Mouse (Mus musculus) left cerebral cortex, postnatal 10 days (tissue): ENCODE results near the gene Lrpprc. TPM values are rescaled to one million over a fixed set of nuclear protein-coding genes. Genes with fewer than 3 reads are reported as not detected.
A peak's percentile ranks its signal among the peaks of the same experiment; 100 is the strongest.

ENCODE experiments used
- DNase-seq, 2 experiments: peaks; one replicate each; pipeline ENCODE4 v3.0.0; 2021 to 2022; ENCODE audit warnings: low spot score in 2 of 2, mixed read lengths in 1 of 2; ENCODE audit errors: extremely low spot score in 1 of 2
- intact Hi-C: fragments of 180-260 bp; cut with DNase I; formaldehyde crosslinking; loops from one replicate; pipeline ENCODE4 v1.15.1; 2025
- total RNA-seq, 2 experiments: library from RNA; stranded (reverse); gene quantifications; 2 replicates each; pipeline ENCODE4 v1.2.3; 2021

The Lrpprc gene
- total RNA-seq, 2 experiments from 2014 or later = 64.9 to 68.9 TPM

- no peak for DNase-seq
- intact Hi-C loops = no loop called here
Observed at GRCm38 (mm10) chr17:84776362-84777000, 14.1 kb downstream of the Lrpprc start.

DNA sequence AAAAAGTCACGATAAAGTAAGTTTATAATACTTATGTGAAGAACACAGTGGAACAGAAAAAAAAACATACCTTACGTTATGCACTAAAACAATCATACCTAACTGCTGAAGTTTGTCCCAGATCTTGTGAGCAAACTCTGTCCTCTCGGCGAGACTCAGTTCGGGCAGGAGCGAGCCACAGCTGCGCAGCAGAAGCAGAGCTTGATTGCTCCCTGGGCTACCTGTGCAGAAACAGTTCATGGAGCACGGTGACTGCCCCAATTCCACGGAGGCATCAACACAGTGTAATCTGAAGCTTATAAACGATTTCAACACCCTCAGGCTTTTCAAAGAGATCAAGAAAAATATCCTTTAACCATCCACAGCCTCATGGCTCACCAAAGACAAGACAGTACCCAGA lies 15.3 kb downstream of the Lrpprc start:
- intact Hi-C loops = no loop called here
- no peak for DNase-seq

GRCm38 (mm10) chr17:84771882-84772281 lies 18.7 kb downstream of the Lrpprc start:
- DNase-seq = no peak
- intact Hi-C loops = no loop called here

GRCm38 (mm10) chr17:84758971-84759370 lies 31.6 kb downstream of the Lrpprc start:
- DNase-seq = no peak
- intact Hi-C loops = no loop called here

- intact Hi-C loops = no loop called here
- DNase-seq = peak in 1 of 2 experiments; percentile 51
Observed at GRCm38 (mm10) chr17:84758374-84758773, 32.2 kb downstream of the Lrpprc start.

DNA sequence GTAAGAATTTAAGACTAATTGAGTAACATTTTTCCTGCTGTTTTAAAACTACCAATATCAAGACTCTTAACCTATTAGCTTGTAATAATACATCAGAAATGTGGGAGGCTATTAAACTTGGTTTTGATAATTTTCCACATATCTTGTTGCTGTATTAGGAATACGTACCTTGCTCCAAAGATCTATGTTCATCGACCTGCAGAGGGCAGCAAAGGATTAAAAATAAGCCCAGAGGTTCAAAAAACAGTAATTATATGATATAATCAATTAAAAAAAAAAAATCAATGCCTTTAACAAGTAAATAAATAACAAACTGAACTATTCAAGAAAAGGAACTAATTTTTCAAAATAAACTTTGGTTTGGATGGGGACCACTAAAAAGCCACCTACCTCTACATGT lies 34.5 kb downstream of the Lrpprc start:
- DNase-seq = no peak
- intact Hi-C loops = no loop called here

DNA sequence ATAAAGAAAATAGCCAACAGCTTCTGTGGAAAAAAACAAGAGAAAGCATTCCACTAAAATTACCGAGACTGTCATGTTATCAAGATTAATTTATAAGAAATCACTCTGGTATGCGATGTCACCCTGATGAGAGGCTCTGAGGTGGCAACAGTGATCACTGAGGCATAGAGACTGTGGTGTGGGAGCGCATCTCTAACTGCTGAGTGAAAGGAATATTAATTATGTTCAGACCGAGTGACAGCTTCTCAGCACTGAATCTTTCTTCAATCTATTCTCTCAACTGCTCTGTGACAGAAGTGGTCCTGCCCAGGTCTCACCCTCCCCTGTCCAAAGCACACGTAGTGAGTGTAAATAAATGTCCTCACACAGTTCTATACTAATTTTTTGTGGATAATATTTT lies 37.1 kb downstream of the Lrpprc start:
- DNase-seq = no peak
- intact Hi-C loops = no loop called here

DNA sequence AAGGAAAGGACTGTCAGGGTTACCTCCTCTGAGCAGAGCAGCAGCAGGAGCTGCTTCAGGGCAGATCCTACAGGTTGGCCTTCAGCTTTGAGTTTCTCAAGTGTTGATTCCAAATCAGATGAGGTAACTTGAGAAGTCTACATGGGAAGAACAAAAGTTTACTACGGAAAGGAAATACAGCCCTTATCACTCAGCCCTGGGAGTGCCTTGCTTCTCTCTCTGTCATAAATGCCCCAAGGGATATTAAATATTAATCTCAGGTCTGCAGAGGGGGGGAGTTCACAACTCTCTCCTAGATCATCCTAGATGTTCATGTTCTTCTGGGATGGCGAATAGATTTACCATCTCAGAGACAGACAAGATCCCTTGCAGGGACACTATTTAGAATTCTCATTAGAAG lies 38.3 kb downstream of the Lrpprc start:
- intact Hi-C loops = no loop called here
- DNase-seq = no peak

DNA sequence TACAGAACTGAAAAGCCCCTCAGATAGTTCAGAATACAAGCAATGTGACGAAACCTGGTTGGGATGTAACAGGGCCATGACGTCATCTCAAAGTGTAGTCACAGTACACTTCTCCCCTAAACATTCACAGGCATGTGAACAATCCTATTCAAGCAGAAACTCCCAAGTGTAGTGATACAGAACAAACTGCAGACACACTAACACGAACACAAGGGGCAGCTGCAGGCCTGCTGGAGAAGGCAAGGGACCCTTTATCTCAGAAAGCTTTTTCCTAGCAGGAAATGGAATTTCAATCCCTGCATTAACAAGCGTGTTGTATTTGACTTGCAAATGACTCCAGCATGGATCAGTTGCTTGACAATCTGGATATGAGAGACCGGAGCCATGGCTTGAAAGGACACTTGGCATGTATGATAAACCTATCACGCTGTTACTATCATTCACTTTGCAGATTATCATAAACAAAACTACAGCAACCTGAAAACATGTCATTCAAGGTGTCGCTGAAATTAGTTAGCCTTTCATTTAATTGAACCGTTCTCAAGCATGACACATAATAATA lies 38.9 kb downstream of the Lrpprc start:
- DNase-seq = no peak
- intact Hi-C loops = no loop called here

- intact Hi-C loops = no loop called here
Observed at GRCm38 (mm10) chr17:84750130-84750529, 40.5 kb downstream of the Lrpprc start.

GRCm38 (mm10) chr17:84749297-84749696 lies 41.3 kb downstream of the Lrpprc start:
- peak in 1 of 2 experiments; percentile 20 for DNase-seq
- intact Hi-C loops = loop anchor here (5.0 kb wide), 1 partner anchor 37 kb away; no protein-coding TSS in a partner anchor

More at GRCm38 (mm10) chr17:84750130-84750529, 40.5 kb downstream of the Lrpprc start:
- DNase-seq = no peak

GRCm38 (mm10) chr17:84748152-84748682 lies 42.4 kb downstream of the Lrpprc start:
- intact Hi-C loops = loop anchor here (5.0 kb wide), 1 partner anchor 36 kb away; no protein-coding TSS in a partner anchor
- DNase-seq = no peak

DNA sequence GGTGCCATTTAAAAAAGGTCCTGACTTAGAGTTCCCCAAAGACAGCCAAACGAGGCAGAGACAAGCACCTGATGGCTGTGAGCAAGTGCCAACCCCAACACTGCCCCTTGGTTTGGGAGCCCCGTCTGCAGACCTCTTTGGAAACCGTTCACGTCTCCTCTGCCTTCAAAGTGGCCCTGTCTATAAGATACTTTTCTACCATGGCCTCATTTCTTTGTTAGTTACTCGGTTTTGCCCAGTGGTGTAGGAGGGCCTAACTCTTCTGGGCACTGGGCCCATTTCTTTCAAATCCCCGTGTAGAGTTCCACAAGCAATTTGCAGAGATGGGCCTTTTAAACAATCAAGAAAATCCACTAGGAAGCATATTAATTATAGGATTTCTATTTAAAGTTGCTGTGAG lies 43.4 kb downstream of the Lrpprc start:
- intact Hi-C loops = loop anchor here (5.0 kb wide), 1 partner anchor 35 kb away; no protein-coding TSS in a partner anchor
- peak in 1 of 2 experiments; percentile 50 for DNase-seq

DNA sequence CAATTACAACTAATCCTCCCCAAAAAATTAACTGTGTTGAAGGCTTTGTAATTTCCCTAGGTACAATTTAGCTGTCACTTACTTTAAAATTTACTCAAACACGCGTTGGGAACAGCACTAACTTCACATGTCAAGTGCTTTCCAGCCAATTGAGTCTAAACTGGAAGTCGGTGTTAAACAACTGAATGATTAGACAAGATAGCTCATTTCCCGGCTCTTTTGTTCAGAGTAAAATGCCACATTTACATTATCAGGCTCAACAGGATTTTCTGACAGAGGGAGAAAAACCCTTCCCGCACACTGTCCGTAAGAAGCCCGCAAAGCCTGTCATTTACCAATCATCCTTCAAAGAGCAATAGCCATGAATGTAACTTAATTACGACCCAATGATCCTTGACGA lies 45.6 kb downstream of the Lrpprc start:
- no peak for DNase-seq
- intact Hi-C loops = loop anchor here (5.0 kb wide), 1 partner anchor 33 kb away; no protein-coding TSS in a partner anchor

- no peak for DNase-seq
- intact Hi-C loops = no loop called here
Observed at GRCm38 (mm10) chr17:84744256-84744655, 46.3 kb downstream of the Lrpprc start.

GRCm38 (mm10) chr17:84738073-84738797 lies 52.4 kb downstream of the Lrpprc start:
- intact Hi-C loops = no loop called here
- DNase-seq = no peak

GRCm38 (mm10) chr17:84736719-84737118 lies 53.9 kb downstream of the Lrpprc start:
- intact Hi-C loops = no loop called here

DNA sequence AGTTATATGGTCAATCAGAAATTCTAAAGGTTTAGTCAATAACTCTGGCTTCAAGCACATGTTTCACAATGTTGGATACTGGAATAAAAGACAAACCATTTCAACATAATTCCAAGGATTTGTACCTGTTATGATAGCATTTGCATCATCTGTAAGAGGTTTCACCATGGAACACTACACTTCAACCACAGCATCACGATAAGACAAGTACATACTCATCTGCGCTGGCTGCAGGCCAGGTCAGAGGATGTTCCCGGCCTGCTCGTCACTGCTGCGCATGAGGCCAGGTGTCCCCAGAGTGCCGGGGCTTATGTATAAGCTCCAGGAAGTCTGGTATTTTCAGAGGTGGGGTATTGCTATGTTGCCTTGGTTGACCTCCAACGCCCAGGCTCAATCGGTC lies 58.0 kb downstream of the Lrpprc start:
- intact Hi-C loops = no loop called here
- no peak for DNase-seq

More at GRCm38 (mm10) chr17:84736719-84737118, 53.9 kb downstream of the Lrpprc start:
- no peak for DNase-seq

DNA sequence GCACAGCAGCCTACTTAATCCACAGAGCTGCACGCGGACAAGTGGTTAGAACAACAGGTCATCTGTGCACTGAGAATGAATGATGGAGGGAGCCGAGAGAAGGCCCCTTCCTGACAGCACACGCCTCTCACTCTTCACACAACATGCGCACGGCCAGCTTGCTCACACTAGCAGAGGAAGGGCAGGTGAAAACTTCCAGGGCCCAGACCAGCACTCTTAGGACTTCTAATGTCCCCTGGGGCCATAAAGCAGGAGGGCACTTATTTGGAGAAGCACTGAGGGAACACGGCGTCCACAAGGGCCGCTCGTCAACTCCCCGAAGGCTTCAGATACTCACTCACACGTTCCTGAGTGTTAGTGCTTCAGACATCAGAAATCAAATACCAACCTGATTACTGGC lies 59.2 kb downstream of the Lrpprc start:
- no peak for DNase-seq
- intact Hi-C loops = no loop called here

GRCm38 (mm10) chr17:84729140-84729539 lies 61.4 kb downstream of the Lrpprc start:
- intact Hi-C loops = no loop called here
- DNase-seq = no peak
